Mouse (Mus musculus): ENCODE data around the gene Cdk19. TPM values are rescaled to one million over a fixed set of nuclear protein-coding genes. Genes with fewer than 3 reads are reported as not detected.
A peak's percentile ranks its signal among the peaks of the same experiment; 100 is the strongest.

The Cdk19 gene
- polyA plus RNA-seq, 1 experiment, result 16.0 TPM

GRCm38 (mm10) chr10:40425243-40426095 is 86.1 kb downstream of the Cdk19 start:
- Histone ChIP-seq H3K36me3 (ENCODE audit: control insufficient read depth, insufficient read depth, low read length, poor library complexity, severe bottlenecking) (no peaks in the 10 kb centered on the region), H3K9ac (ENCODE audit: low read depth, poor library complexity, severe bottlenecking) (no peak overlapping the region), H3K9me3 (replicated peaks; ENCODE audit: control insufficient read depth, insufficient read depth, low read length, poor library complexity, severe bottlenecking) (no peaks in the 10 kb centered on the region), H3K27me3 (ENCODE audit: control insufficient read depth, insufficient read depth, low read length, poor library complexity, severe bottlenecking) (no peaks in the 10 kb centered on the region), H3K4me1 (ENCODE audit: control insufficient read depth, insufficient read depth, low read length) (no peaks in the 10 kb centered on the region), H3K27ac (ENCODE audit: insufficient read depth, low read length) (peak overlapping the region; percentile 45), H3K4me3 (ENCODE audit: low read depth, low read length) (peak overlapping the region; percentile 29)
- TF ChIP-seq POLR2A (IDR thresholded peaks at IDR 0.05; ENCODE audit: insufficient read depth, low read length) (no peak), EP300 (IDR thresholded peaks at IDR 0.05; ENCODE audit: insufficient read depth, low read depth, low read length) (peak; percentile 60; the same call in 1 of the 2 replicates)

GRCm38 (mm10) chr10:40426096-40426450 is 86.7 kb downstream of the Cdk19 start:
- TF ChIP-seq EP300 (IDR thresholded peaks at IDR 0.05; ENCODE audit: insufficient read depth, low read depth, low read length), result no peak
- no peak for TF ChIP-seq POLR2A (IDR thresholded peaks at IDR 0.05; ENCODE audit: insufficient read depth, low read length)
- no peak for TF ChIP-seq CTCF (IDR thresholded peaks at IDR 0.05; ENCODE audit: low read depth, low read length)
- H3K4me3 ChIP-seq (ENCODE audit: low read depth, low read length), result no peak overlapping the region
- H3K9ac ChIP-seq (ENCODE audit: low read depth, poor library complexity, severe bottlenecking), result no peak overlapping the region
- no peaks in the 10 kb centered on the region for H3K36me3 ChIP-seq (ENCODE audit: control insufficient read depth, insufficient read depth, low read length, poor library complexity, severe bottlenecking)
- peak overlapping the region; percentile 33; the same call in 1 of the 2 replicates for H3K27ac ChIP-seq (ENCODE audit: insufficient read depth, low read length)
- no peaks in the 10 kb centered on the region for H3K9me3 ChIP-seq (replicated peaks; ENCODE audit: control insufficient read depth, insufficient read depth, low read length, poor library complexity, severe bottlenecking)
- no peaks in the 10 kb centered on the region for H3K4me1 ChIP-seq (ENCODE audit: control insufficient read depth, insufficient read depth, low read length)
- no peaks in the 10 kb centered on the region for H3K27me3 ChIP-seq (ENCODE audit: control insufficient read depth, insufficient read depth, low read length, poor library complexity, severe bottlenecking)

GRCm38 (mm10) chr10:40428633-40429032 is 89.3 kb downstream of the Cdk19 start:
- no peak overlapping the region for H3K4me3 ChIP-seq (ENCODE audit: low read depth, low read length)
- no peaks in the 10 kb centered on the region for H3K4me1 ChIP-seq (ENCODE audit: control insufficient read depth, insufficient read depth, low read length)
- H3K9me3 ChIP-seq (replicated peaks; ENCODE audit: control insufficient read depth, insufficient read depth, low read length, poor library complexity, severe bottlenecking), result no peaks in the 10 kb centered on the region
- H3K36me3 ChIP-seq (ENCODE audit: control insufficient read depth, insufficient read depth, low read length, poor library complexity, severe bottlenecking), result no peaks in the 10 kb centered on the region
- no peaks in the 10 kb centered on the region for H3K27me3 ChIP-seq (ENCODE audit: control insufficient read depth, insufficient read depth, low read length, poor library complexity, severe bottlenecking)
- no peak overlapping the region for H3K9ac ChIP-seq (ENCODE audit: low read depth, poor library complexity, severe bottlenecking)
- no peak for TF ChIP-seq EP300 (IDR thresholded peaks at IDR 0.05; ENCODE audit: insufficient read depth, low read depth, low read length)
- TF ChIP-seq CTCF (IDR thresholded peaks at IDR 0.05; ENCODE audit: low read depth, low read length), result no peak
- TF ChIP-seq POLR2A (IDR thresholded peaks at IDR 0.05; ENCODE audit: insufficient read depth, low read length), result no peak
- H3K27ac ChIP-seq (ENCODE audit: insufficient read depth, low read length), result no peak overlapping the region

- Histone ChIP-seq H3K27ac (ENCODE audit: insufficient read depth, low read length) (no peak overlapping the region), H3K9ac (ENCODE audit: low read depth, poor library complexity, severe bottlenecking) (no peak overlapping the region), H3K36me3 (ENCODE audit: control insufficient read depth, insufficient read depth, low read length, poor library complexity, severe bottlenecking) (no peaks in the 10 kb centered on the region), H3K27me3 (ENCODE audit: control insufficient read depth, insufficient read depth, low read length, poor library complexity, severe bottlenecking) (no peaks in the 10 kb centered on the region), H3K4me1 (ENCODE audit: control insufficient read depth, insufficient read depth, low read length) (no peaks in the 10 kb centered on the region), H3K4me3 (ENCODE audit: low read depth, low read length) (no peak overlapping the region), H3K9me3 (replicated peaks; ENCODE audit: control insufficient read depth, insufficient read depth, low read length, poor library complexity, severe bottlenecking) (no peaks in the 10 kb centered on the region)
- no peak for TF ChIP-seq CTCF (IDR thresholded peaks at IDR 0.05; ENCODE audit: low read depth, low read length)
- TF ChIP-seq POLR2A (IDR thresholded peaks at IDR 0.05; ENCODE audit: insufficient read depth, low read length), result no peak
- no peak for TF ChIP-seq EP300 (IDR thresholded peaks at IDR 0.05; ENCODE audit: insufficient read depth, low read depth, low read length)
Measured at GRCm38 (mm10) chr10:40429081-40429480, 89.7 kb downstream of the Cdk19 start.

- H3K9me3 ChIP-seq (replicated peaks; ENCODE audit: control insufficient read depth, insufficient read depth, low read length, poor library complexity, severe bottlenecking), result no peaks in the 10 kb centered on the region
- H3K9ac ChIP-seq (ENCODE audit: low read depth, poor library complexity, severe bottlenecking), result no peak overlapping the region
- no peaks in the 10 kb centered on the region for H3K27me3 ChIP-seq (ENCODE audit: control insufficient read depth, insufficient read depth, low read length, poor library complexity, severe bottlenecking)
- H3K4me3 ChIP-seq (ENCODE audit: low read depth, low read length), result no peak overlapping the region
- no peak overlapping the region for H3K27ac ChIP-seq (ENCODE audit: insufficient read depth, low read length)
- TF ChIP-seq POLR2A (IDR thresholded peaks at IDR 0.05; ENCODE audit: insufficient read depth, low read length) (no peak), CTCF (IDR thresholded peaks at IDR 0.05; ENCODE audit: low read depth, low read length) (no peak), EP300 (IDR thresholded peaks at IDR 0.05; ENCODE audit: insufficient read depth, low read depth, low read length) (no peak)
- H3K36me3 ChIP-seq (ENCODE audit: control insufficient read depth, insufficient read depth, low read length, poor library complexity, severe bottlenecking), result no peaks in the 10 kb centered on the region
- no peaks in the 10 kb centered on the region for H3K4me1 ChIP-seq (ENCODE audit: control insufficient read depth, insufficient read depth, low read length)
Measured at GRCm38 (mm10) chr10:40430209-40430608, 90.8 kb downstream of the Cdk19 start.

GRCm38 (mm10) chr10:40431957-40432356 is 92.6 kb downstream of the Cdk19 start:
- no peaks in the 10 kb centered on the region for H3K4me1 ChIP-seq (ENCODE audit: control insufficient read depth, insufficient read depth, low read length)
- TF ChIP-seq EP300 (IDR thresholded peaks at IDR 0.05; ENCODE audit: insufficient read depth, low read depth, low read length) (no peak), CTCF (IDR thresholded peaks at IDR 0.05; ENCODE audit: low read depth, low read length) (no peak), POLR2A (IDR thresholded peaks at IDR 0.05; ENCODE audit: insufficient read depth, low read length) (no peak)
- H3K4me3 ChIP-seq (ENCODE audit: low read depth, low read length), result no peak overlapping the region
- no peak overlapping the region for H3K9ac ChIP-seq (ENCODE audit: low read depth, poor library complexity, severe bottlenecking)
- H3K27ac ChIP-seq (ENCODE audit: insufficient read depth, low read length), result no peak overlapping the region
- H3K36me3 ChIP-seq (ENCODE audit: control insufficient read depth, insufficient read depth, low read length, poor library complexity, severe bottlenecking), result no peaks in the 10 kb centered on the region
- H3K27me3 ChIP-seq (ENCODE audit: control insufficient read depth, insufficient read depth, low read length, poor library complexity, severe bottlenecking), result no peaks in the 10 kb centered on the region
- no peaks in the 10 kb centered on the region for H3K9me3 ChIP-seq (replicated peaks; ENCODE audit: control insufficient read depth, insufficient read depth, low read length, poor library complexity, severe bottlenecking)

Data from ES-Bruce4 (cell line).